ENCODE assay signal across 32 mouse cellular contexts in genomic region chr2:62685934-62686333, GRCm38 (mm10). TPM values are rescaled to one million over a fixed set of nuclear protein-coding genes. Genes with fewer than 3 reads are reported as not detected.
DNase-seq lines count a peak whose midpoint lies in the region; ATAC-seq and TF ChIP-seq lines count a peak whose summit lies in the region.
"Had no signal": no experiment of that assay in that cellular context is flagged by ENCODE, and none has a peak within 500 bp of the region (broad histone marks: within the 10 kb centered on the region; RNA-seq: fewer than 3 reads in every experiment).

No protein-coding gene starts in this region.

- ATAC-seq in kidney, embryonic 16.5 days (ENCODE audit: low FRiP score, low TSS enrichment) = no peak
- ATAC-seq: activated CD4-positive, CD25-positive, alpha-beta regulatory T cell, adult 4 months; forebrain, embryonic 14.5 days; hindbrain, embryonic 16.5 days; liver, embryonic 12.5 days; lung, postnatal 0 days; midbrain, embryonic 16.5 days had no signal

- 88% methylated on average over 6 of the region's 6 CpGs for WGBS in kidney, embryonic 16.5 days

- H3K36me3 ChIP-seq in myocyte (ENCODE audit: control insufficient read depth, insufficient read depth) = no peaks in the 10 kb centered on the region
- H3K36me3 ChIP-seq in kidney, embryonic 16.5 days (ENCODE audit: insufficient read depth, low read length) = no peaks in the 10 kb centered on the region
- H3K36me3 ChIP-seq: embryonic facial prominence, embryonic 12.5 days; kidney, embryonic 15.5 days; limb, embryonic 13.5 days; liver, embryonic 12.5 days; neural tube, embryonic 12.5 days had no signal

- no peaks in the 10 kb centered on the region for H3K79me2 ChIP-seq in myocyte (ENCODE audit: control insufficient read depth, insufficient read depth)

- DNase-seq in 3134 (ENCODE audit: extremely low read depth, insufficient read length, low spot score) (peak; percentile 11), 416B (ENCODE audit: low read depth) (peak; percentile 36)
- peak; percentile 57 for DNase-seq in brain, adult 2 months (ENCODE audit: low read depth, low spot score)
- no peak for DNase-seq in yolk sac, embryonic 10.5 days (ENCODE audit: low spot score)
- DNase-seq: adrenal gland, adult 2 months; adrenal gland, postnatal 36 days; cerebellum, adult 8-10 months; cerebellum, postnatal 25 days; embryo, embryonic 11 days; gastrocnemius, adult 2 months; gastrocnemius, postnatal 36 days; heart, adult 2 months; kidney, adult 18-20 months; kidney, postnatal 4 days; lung, adult 18-20 months; lung, postnatal 4 days; right cerebral cortex, adult 18-20 months; right cerebral cortex, postnatal 4 days; thymus, postnatal 4 days had no signal

- no peaks in the 10 kb centered on the region for H3K4me1 ChIP-seq in kidney, embryonic 16.5 days (ENCODE audit: insufficient read depth, low read length)
- H3K4me1 ChIP-seq: embryonic facial prominence, embryonic 12.5 days; kidney, embryonic 15.5 days; limb, embryonic 13.5 days; liver, embryonic 12.5 days; neural tube, embryonic 12.5 days had no signal

- H3K9me3 ChIP-seq in kidney, embryonic 16.5 days (ENCODE audit: low read length) = no peaks in the 10 kb centered on the region
- H3K9me3 ChIP-seq: embryonic facial prominence, embryonic 12.5 days; kidney, embryonic 15.5 days; limb, embryonic 13.5 days; liver, embryonic 12.5 days; neural tube, embryonic 12.5 days had no signal

- no peak overlapping the region for H3K27ac ChIP-seq in kidney, embryonic 16.5 days (ENCODE audit: low read length)
- H3K27ac ChIP-seq: embryonic facial prominence, embryonic 12.5 days; gastrocnemius, adult 2 months; heart, adult 2 months; kidney, embryonic 15.5 days; limb, embryonic 13.5 days; liver, embryonic 12.5 days; neural tube, embryonic 12.5 days had no signal

- no peak overlapping the region for H3ac ChIP-seq in myocyte (ENCODE audit: control insufficient read depth, insufficient read length)

- H3K4me3 ChIP-seq in myocyte = no peak overlapping the region
- no peak overlapping the region for H3K4me3 ChIP-seq in kidney, embryonic 16.5 days (ENCODE audit: low read length)
- H3K4me3 ChIP-seq: embryonic facial prominence, embryonic 12.5 days; gastrocnemius, adult 2 months; heart, adult 2 months; kidney, embryonic 15.5 days; limb, embryonic 13.5 days; liver, embryonic 12.5 days; neural tube, embryonic 12.5 days had no signal

- TF ChIP-seq POLR2A in myocyte (IDR thresholded peaks at IDR 0.05; ENCODE audit: insufficient read length, low read depth) = no peak

- no peaks in the 10 kb centered on the region for H3K27me3 ChIP-seq in myocyte (ENCODE audit: control insufficient read depth, insufficient read depth, insufficient read length)
- no peaks in the 10 kb centered on the region for H3K27me3 ChIP-seq in kidney, embryonic 16.5 days (ENCODE audit: insufficient read depth, low read length)
- H3K27me3 ChIP-seq: embryonic facial prominence, embryonic 12.5 days; kidney, embryonic 15.5 days; limb, embryonic 13.5 days; liver, embryonic 12.5 days; neural tube, embryonic 12.5 days had no signal

- peak overlapping the region; percentile 64 for H3K4me2 ChIP-seq in myocyte (ENCODE audit: low read depth)
- no peak overlapping the region for H3K4me2 ChIP-seq in kidney, embryonic 16.5 days (replicated peaks; ENCODE audit: low read depth, low read length)
- H3K4me2 ChIP-seq: embryonic facial prominence, embryonic 12.5 days; kidney, embryonic 15.5 days; limb, embryonic 13.5 days; liver, embryonic 12.5 days; midbrain, embryonic 11.5 days; neural tube, embryonic 12.5 days had no signal

- H3K9ac ChIP-seq in kidney, embryonic 16.5 days (replicated peaks; ENCODE audit: low read length) = no peak overlapping the region
- H3K9ac ChIP-seq: embryonic facial prominence, embryonic 12.5 days; kidney, embryonic 15.5 days; limb, embryonic 13.5 days; liver, embryonic 12.5 days; neural tube, embryonic 12.5 days had no signal

TF ChIP-seq in myocyte, 11 proteins besides CTCF, POLR2A, EP300 and RAD21:
- no peak for TF ChIP-seq TCF12 (IDR thresholded peaks at IDR 0.05; ENCODE audit: insufficient read depth, poor library complexity, severe bottlenecking)
- TF ChIP-seq POLR2AphosphoS2 (IDR thresholded peaks at IDR 0.05; ENCODE audit: insufficient read length, low read depth) = no peak

RNA-seq across cellular contexts. Expression of gene Gca, which starts 21.8 kb away (rescaled TPM):
- polyA plus RNA-seq in myocyte (2012; fragmentation: generic; extraction: Trizol) = 0.13 TPM
- polyA plus RNA-seq in kidney, embryonic 16.5 days (2015; fragmentation: Nextera tagmentation; extraction: Ambion mirVana) = 18.8 and 19.5 TPM in 2 replicates

RNA-seq across cellular contexts. Expression of gene Ifih1, which starts 39.9 kb away (rescaled TPM):
- 0.32 TPM for polyA plus RNA-seq in myocyte (2012; fragmentation: generic; extraction: Trizol)
- polyA plus RNA-seq in kidney, embryonic 16.5 days (2015; fragmentation: Nextera tagmentation; extraction: Ambion mirVana) = 2.4 and 3.6 TPM in 2 replicates

Comparison
In these comparisons a context has a peak if more than half of its experiments do, and no peak if none do; other contexts are left out.
1. RNA of gene Gca, which starts 21.8 kb away (polyA plus RNA-seq): 18.8 to 19.5 TPM in kidney, embryonic 16.5 days; 0.13 TPM in myocyte (single experiment); every median in the first group is over 10 times any median in the second.